Mouse (Mus musculus) hindbrain, embryonic 12.5 days (tissue): ENCODE measurements at regions not wholly inside any gene's neighbourhood (a gene's known extent, or its start where the extent isn't known, plus 50 kb on each side); places are given as distances from the start of the nearest gene placed in this dataset.
"Not testable (repeated sequence)": the region's sequence is repeated elsewhere in the genome, so short reads cannot be mapped to it uniquely, and the experiment has no call there.

Experiments used
- ATAC-seq: fragments of 200-750 bp; cut with Nextera tagmentation; 2 replicates; pipeline ENCODE4 v1.8.0; 2017; ENCODE audit warnings: moderate TSS enrichment; ENCODE audit not compliant: low FRiP score
- H3K27ac ChIP-seq: fragments of 300-500 bp; sonication (generic); 2 replicates; pipeline ENCODE4 v1.5.1; 2016; ENCODE audit warnings: mild to moderate bottlenecking
- H3K27me3 ChIP-seq: fragments of 300-500 bp; sonication (generic); 2 replicates; pipeline ENCODE4 v1.6.1; 2016; ENCODE audit warnings: mild to moderate bottlenecking
- H3K36me3 ChIP-seq: fragments of 300-500 bp; sonication (generic); 2 replicates; pipeline ENCODE4 v1.6.1; 2016; ENCODE audit warnings: mild to moderate bottlenecking
- H3K4me1 ChIP-seq: fragments of 300-500 bp; sonication (generic); 2 replicates; pipeline ENCODE4 v1.6.1; 2016
- H3K4me2 ChIP-seq: fragments of 300-500 bp; sonication (generic); replicated peaks from 2 replicates; pipeline ENCODE4 v1.6.1; 2016; ENCODE audit warnings: mild to moderate bottlenecking
- H3K4me3 ChIP-seq: fragments of 300-500 bp; sonication (generic); 2 replicates; pipeline ENCODE4 v1.5.1; 2016; ENCODE audit warnings: mild to moderate bottlenecking
- H3K9ac ChIP-seq: fragments of 300-500 bp; sonication (generic); 2 replicates; pipeline ENCODE4 v1.6.1; 2016; ENCODE audit warnings: mild to moderate bottlenecking, moderate library complexity
- H3K9me3 ChIP-seq: fragments of 300-500 bp; sonication (generic); replicated peaks from 2 replicates; pipeline ENCODE4 v1.6.1; 2016; ENCODE audit warnings: mild to moderate bottlenecking
- WGBS: fragments of 180-500 bp; shearing (Covaris S2); methylation state at CpG from one replicate; pipeline ENCODE4 v1.1.7; 2016; 5-methylcytosine and 5-hydroxymethylcytosine counted together

DNA sequence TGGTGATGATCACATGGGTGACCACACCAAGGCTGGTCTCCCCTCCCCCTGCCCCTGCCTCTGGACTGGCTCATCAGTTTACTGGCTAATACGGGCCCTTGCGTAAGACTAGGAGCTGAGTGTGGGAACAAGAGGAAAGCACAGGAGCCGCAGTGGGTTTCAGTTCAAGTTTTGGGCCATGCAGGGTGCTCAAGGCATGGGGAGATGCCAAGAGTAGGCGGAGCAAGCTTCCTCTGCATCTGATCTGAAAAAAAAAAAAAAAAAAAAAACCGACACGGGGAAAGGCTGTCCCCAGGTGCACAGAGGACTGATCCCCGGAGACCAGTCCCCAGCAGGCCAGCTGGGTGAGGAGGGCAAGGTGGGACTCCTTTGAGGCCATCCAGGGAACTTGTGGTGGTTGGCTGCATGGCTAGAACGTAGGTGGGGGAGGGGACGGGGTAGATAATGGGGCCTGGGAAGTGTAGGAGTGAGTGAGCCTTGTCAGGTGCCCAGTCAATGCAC, 62.9 kb upstream of the Klf13 start:
- Histone ChIP-seq H3K4me2 (no peak overlapping the region), H3K9me3 (no peaks in the 10 kb centered on the region), H3K27ac (no peak overlapping the region), H3K36me3 (no peaks in the 10 kb centered on the region), H3K27me3 (no peaks in the 10 kb centered on the region), H3K4me3 (no peak overlapping the region), H3K9ac (no peak overlapping the region), H3K4me1 (no peaks in the 10 kb centered on the region)
- ATAC-seq, result no peak
- WGBS, result 73% methylated on average over 9 of the region's 9 CpGs

DNA sequence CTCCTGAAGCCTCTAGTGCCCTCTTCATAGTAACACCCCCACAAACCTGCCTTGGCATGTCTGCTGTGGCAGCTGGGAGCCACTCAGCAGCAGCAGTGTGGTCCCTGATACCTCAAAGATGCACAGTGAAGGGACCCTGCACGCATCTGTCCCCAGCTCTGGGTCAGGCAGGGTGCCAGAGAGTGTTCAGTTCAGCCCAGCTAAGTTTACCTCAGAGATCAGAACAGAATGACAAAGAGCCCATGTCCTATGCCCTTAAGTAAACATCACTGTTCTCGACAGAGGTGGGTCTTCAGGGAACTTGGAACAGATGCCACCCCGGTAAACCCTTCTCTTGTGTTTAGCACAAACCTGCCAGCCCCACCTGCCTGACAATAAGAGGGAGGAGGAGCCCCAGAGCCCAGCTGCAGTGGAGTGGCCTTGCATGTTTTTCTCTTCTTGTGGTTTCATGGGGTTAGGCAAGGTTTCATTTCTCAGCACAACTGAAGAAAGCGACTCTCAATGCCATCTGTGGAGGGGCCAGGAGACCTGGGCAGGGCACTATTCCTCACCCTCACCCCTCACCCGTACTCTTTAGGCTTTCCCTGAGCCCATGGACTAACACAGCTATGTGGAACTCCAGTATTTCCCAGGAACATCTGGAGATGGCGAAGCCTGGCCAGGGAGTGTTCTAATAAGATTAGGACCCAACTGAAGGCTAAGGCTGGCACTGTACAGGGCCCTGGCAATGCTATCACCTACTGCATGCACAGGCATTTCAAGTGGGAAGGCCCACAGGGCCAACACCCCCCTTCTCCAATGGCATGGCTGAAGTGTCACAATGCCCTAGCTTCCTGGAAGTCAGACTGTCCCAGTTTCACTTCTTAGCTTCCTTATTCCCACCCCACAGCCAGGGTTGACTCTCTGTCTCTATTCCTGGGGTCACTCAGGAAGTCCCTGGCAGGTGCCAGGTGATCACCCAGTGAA, 60.6 kb upstream of the Klf13 start:
- Histone ChIP-seq H3K4me1 (no peaks in the 10 kb centered on the region), H3K9ac (no peak overlapping the region), H3K9me3 (no peaks in the 10 kb centered on the region), H3K27me3 (no peaks in the 10 kb centered on the region), H3K27ac (no peak overlapping the region), H3K4me2 (no peak overlapping the region), H3K4me3 (no peak overlapping the region), H3K36me3 (no peaks in the 10 kb centered on the region)
- no peak for ATAC-seq
- WGBS, result 64% methylated on average over 6 of the region's 6 CpGs

DNA sequence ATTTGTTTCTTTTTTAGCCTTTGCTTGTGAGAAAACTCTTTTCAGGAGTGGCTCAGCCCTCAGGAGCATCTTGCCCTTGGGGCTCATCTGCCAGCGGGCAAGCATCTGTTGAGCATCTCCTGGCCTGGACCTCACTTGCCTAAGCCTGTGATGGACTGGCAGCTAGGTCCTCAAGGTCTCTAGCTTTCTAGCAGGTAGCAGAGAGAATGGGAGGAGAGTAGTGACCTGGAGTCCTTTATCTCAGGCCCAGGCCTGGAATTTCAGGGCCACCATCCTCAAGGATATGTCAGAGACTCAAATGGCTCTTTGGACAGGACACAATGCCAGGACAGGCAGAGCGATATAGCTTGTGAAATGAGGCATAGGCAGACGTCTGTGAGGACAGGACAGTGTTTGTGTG, 59.3 kb upstream of the Klf13 start:
- Histone ChIP-seq H3K4me1 (no peaks in the 10 kb centered on the region), H3K27me3 (no peaks in the 10 kb centered on the region), H3K4me3 (no peak overlapping the region), H3K27ac (no peak overlapping the region), H3K9ac (no peak overlapping the region), H3K4me2 (no peak overlapping the region), H3K9me3 (no peaks in the 10 kb centered on the region), H3K36me3 (no peaks in the 10 kb centered on the region)
- WGBS, result 79% methylated on average over 3 of the region's 3 CpGs
- no peak for ATAC-seq

DNA sequence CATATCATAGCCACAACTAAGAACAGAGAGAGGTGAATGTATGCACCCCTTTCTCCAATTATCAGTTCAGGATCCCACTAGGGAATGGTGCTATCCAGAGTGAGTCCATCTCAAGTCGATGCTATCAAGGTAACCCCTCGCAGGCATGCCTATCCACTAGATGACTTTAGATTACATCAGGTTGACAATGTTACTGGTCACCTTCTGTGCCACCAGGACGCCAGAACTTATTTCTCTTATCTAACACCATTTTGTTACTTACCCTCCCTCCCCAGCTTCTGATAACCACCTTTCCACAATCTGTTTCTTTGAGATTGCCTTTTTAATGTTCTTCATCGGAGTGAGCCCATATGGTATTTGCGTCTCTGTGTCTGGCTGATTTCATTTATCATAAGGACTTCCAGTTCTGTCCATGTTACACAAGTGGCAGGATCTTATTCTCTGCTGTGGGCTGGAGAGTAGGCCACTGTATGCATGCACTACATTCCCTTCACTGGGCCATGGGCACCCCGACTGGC, 57.9 kb upstream of the Klf13 start:
- Histone ChIP-seq H3K27me3 (no peaks in the 10 kb centered on the region), H3K4me2 (no peak overlapping the region), H3K4me3 (no peak overlapping the region), H3K27ac (no peak overlapping the region), H3K36me3 (no peaks in the 10 kb centered on the region), H3K9me3 (no peaks in the 10 kb centered on the region), H3K9ac (no peak overlapping the region), H3K4me1 (no peaks in the 10 kb centered on the region)
- WGBS, result 87% methylated on average over 6 of the region's 6 CpGs
- no peak for ATAC-seq

DNA sequence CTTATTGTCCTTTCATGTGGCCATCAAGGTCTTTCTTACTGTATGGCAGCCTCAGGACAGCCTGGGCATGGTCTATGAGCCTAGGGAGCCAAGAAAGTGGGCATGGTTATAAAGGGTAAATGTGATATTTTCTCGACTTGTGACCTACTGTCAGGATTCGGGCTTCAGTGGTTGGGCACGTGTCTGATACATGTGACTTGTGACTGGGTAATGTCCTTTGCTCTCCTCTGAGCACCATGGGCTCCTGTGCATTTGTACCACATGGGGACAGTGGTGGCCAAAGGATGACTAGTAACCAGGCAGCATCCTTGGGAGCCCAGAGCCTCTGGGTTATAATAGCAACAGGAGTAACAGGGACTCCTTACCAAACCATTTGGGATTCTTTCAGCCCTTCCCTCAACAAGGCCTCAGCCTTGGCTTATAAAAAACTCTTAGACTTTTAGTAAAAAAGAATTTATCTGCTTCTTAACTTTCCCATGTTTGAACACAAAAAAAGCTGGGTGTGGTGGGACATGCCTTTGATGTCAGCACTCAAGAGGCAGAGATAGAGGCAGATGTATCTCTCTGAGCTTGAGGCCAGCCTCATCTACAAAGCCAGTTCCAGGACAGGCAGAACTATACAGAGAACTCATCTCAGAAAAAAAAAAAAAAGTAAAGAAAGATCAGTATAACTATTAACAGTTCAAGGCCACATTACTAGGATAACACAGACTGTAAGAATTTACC, 56.7 kb upstream of the Klf13 start:
- Histone ChIP-seq H3K36me3 (no peaks in the 10 kb centered on the region), H3K9ac (no peak overlapping the region), H3K4me2 (no peak overlapping the region), H3K4me1 (no peaks in the 10 kb centered on the region), H3K27ac (no peak overlapping the region), H3K27me3 (no peaks in the 10 kb centered on the region), H3K9me3 (no peaks in the 10 kb centered on the region), H3K4me3 (no peak overlapping the region)
- no peak for ATAC-seq
- 93% methylated on average over 3 of the region's 3 CpGs for WGBS

DNA sequence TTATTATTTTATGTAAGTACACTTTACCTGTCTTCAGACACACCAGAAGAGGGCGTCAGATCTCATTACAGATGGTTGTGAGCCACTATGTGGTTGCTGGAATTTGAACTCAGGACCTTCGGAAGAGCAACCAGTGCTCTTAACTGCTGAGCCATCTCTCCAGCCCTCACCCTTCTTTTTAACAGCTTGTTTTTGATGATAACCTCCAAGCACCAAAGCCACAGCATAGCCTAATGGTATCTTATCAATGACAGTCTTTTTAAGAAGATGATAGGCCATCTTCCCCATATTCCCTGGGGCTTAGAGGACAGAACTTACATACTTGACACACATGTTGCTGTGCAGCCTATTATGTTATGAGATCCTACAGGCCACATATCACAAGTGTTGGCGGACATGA, 56.1 kb upstream of the Klf13 start:
- not testable (repeated sequence) for ATAC-seq

DNA sequence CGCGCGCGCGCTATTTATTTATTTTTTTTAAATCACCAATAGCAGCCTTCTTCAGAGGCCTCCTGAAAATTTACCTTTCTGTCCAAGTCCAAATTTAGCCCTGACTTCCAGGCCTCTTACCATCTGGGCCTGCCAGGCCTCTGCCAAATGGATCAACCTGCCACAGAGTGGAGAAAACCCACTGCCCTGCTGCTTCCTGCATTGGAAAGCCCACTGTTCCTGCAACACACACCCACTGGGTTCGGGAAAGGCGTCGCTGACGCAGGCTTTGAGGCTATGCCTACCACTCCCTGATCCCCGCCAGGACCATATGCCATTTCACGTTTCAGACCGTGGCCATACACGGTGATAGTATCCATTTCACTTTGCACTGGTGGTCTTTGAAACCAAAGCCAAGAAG, 53.4 kb upstream of the Klf13 start:
- peaks cover 3% of the 10 kb centered on the region for H3K4me1 ChIP-seq
- no peak for ATAC-seq

More for the DNA sequence above, 56.1 kb upstream of the Klf13 start:
- not testable (repeated sequence) for H3K27ac ChIP-seq, H3K4me2 ChIP-seq, H3K9ac ChIP-seq, H3K4me3 ChIP-seq, H3K36me3 ChIP-seq, H3K4me1 ChIP-seq, H3K9me3 ChIP-seq, H3K27me3 ChIP-seq
- 79% methylated on average over 3 of the region's 3 CpGs for WGBS

DNA sequence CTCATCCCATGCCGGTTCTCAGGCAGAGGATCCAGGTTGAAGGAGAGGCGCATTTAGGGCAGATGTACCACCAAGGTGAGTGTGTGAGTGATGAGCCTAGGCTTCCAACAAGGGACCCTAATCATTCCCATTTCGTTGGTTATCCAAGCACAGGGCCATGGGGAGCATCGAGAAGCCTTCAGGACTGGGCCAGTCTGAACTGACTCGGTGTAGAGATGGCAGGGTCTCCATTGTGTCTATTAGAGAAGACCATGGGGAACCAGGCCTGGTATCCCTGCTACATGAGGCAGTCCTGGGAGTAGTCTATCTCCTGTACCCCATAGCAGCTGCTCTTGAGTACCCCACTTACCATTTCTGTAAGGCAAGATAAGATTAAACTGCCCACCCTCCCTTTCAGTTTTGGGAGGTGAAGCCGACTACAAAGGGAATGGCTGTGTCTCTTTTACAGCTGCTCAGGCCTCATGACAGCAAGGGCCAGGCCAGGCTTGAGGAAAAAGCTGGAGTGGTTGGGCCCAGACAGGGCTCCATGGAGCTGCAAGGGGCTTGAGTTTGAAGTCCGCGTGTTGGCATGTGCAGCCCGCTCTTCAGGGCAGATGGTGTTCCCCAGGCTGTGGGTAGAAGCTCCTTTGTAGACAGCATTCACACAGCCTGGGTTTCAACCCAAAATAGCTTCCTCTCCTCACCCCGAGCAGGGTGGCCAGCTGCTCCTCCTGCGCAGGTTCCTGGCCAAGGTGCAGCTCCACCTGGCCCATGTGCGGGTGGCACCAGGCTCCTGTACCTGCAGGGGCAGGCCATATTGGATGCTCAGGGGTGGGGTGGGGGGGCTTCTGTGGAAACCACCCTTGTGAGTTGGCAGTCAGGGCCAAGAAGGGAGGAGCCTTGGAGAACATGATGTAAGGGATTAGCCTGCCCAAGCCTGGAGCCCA, 52.6 kb upstream of the Klf13 start:
- no peak for ATAC-seq
- no peak overlapping the region for H3K27ac ChIP-seq
- no peaks in the 10 kb centered on the region for H3K36me3 ChIP-seq
- H3K4me2 ChIP-seq, result no peak overlapping the region
- no peak overlapping the region for H3K9ac ChIP-seq
- H3K9me3 ChIP-seq, result no peaks in the 10 kb centered on the region
- no peaks in the 10 kb centered on the region for H3K27me3 ChIP-seq
- no peak overlapping the region for H3K4me3 ChIP-seq
- peaks cover 11% of the 10 kb centered on the region for H3K4me1 ChIP-seq
- WGBS, result 91% methylated on average over 12 of the region's 12 CpGs

More for the DNA sequence above, 53.4 kb upstream of the Klf13 start:
- no peak overlapping the region for H3K4me3 ChIP-seq
- H3K27ac ChIP-seq, result no peak overlapping the region
- no peaks in the 10 kb centered on the region for H3K9me3 ChIP-seq
- no peak overlapping the region for H3K4me2 ChIP-seq
- no peaks in the 10 kb centered on the region for H3K27me3 ChIP-seq
- 91% methylated on average over 13 of the region's 13 CpGs for WGBS
- no peaks in the 10 kb centered on the region for H3K36me3 ChIP-seq
- H3K9ac ChIP-seq, result no peak overlapping the region

DNA sequence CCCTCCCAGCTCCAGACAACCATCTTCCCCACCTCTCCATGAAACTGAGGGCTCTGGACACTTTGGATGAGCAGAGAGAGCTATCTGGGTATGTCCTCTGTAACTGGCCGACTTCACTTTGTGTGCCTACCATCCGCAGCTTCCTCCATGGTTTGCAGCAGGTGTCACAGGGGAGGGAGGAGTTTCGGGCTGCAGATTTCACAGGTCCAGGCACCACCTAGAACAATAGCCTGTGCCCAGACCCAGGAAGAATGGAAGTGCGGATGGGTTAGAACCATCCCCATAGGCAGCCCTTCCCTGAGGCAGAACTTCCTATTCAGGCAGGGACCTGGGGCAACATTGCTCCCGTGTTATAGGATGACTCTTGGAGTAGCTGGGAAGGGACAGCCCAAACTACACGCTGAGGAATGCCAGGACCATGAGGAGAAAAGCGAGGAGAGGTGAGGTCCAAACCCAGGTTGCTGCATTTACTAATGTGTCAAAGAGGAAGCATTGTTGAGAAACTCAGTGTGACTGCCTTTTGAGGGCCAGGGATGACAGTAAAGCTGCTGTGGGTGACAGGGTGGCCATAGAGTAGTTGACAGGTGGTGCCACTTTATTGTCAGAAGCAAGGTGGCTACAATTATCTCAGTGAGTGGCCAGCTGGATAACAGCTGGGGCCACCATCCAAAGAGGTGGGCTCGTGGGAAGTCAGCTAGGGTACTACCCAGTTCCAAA, 51.8 kb upstream of the Klf13 start:
- H3K4me1 ChIP-seq, result peaks cover 17% of the 10 kb centered on the region
- no peak overlapping the region for H3K4me3 ChIP-seq
- WGBS, result 82% methylated on average over 8 of the region's 8 CpGs
- H3K9ac ChIP-seq, result no peak overlapping the region
- H3K4me2 ChIP-seq, result no peak overlapping the region
- ATAC-seq, result no peak
- H3K36me3 ChIP-seq, result no peaks in the 10 kb centered on the region
- no peak overlapping the region for H3K27ac ChIP-seq
- H3K9me3 ChIP-seq, result no peaks in the 10 kb centered on the region
- H3K27me3 ChIP-seq, result no peaks in the 10 kb centered on the region

DNA sequence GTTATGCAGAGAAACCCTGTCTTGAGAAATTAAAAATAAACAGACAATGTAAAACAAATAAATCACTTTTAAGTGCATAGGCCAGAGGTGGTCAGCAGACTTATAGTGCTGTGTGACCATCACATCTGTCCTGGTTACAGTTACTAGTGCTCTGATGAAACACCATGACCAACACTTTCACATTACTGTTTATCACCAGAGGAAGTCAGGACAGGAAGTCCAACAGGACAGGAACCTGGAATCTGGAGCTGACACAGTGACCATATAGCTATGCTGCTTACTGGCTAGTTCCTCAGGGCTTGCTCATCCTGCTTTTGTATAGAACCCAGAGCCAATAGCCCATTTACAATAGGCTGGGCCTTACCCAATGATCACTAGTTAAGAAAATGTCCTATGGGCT, 51.0 kb upstream of the Klf13 start:
- H3K27me3 ChIP-seq, result no peaks in the 10 kb centered on the region
- no peak overlapping the region for H3K4me2 ChIP-seq
- no peaks in the 10 kb centered on the region for H3K9me3 ChIP-seq
- H3K36me3 ChIP-seq, result no peaks in the 10 kb centered on the region
- no peak overlapping the region for H3K4me3 ChIP-seq
- H3K27ac ChIP-seq, result no peak overlapping the region
- peaks cover 17% of the 10 kb centered on the region for H3K4me1 ChIP-seq
- H3K9ac ChIP-seq, result no peak overlapping the region
- ATAC-seq, result no peak
